Mouse (Mus musculus) liver, adult 2 months (tissue): ENCODE results near the gene Dclk2. TPM values are rescaled to one million over a fixed set of nuclear protein-coding genes. Genes with fewer than 3 reads are reported as not detected.

Experiments
- DNase-seq: peaks from one replicate; pipeline ENCODE4 v3.0.0-alpha.2; 2011; ENCODE audit warnings: low read depth, low spot score; ENCODE audit errors: extremely low read depth
- H3K27ac ChIP-seq: fragments of 200-500 bp; replicated peaks from 2 replicates; pipeline ENCODE4 v1.5.1; 2012; ENCODE audit warnings: low read depth, mild to moderate bottlenecking, control low read depth, inconsistent platforms, low read length; ENCODE audit not compliant: insufficient read depth
- H3K27me3 ChIP-seq: fragments of 200-500 bp; 2 replicates; pipeline ENCODE4 v1.6.1; 2012; ENCODE audit warnings: mild to moderate bottlenecking, moderate library complexity, low read length, inconsistent platforms; ENCODE audit not compliant: control insufficient read depth, insufficient read depth
- H3K36me3 ChIP-seq: fragments of 200-500 bp; 2 replicates; pipeline ENCODE4 v1.6.1; 2012; ENCODE audit warnings: low read length, inconsistent platforms; ENCODE audit not compliant: control insufficient read depth, insufficient read depth
- H3K4me1 ChIP-seq: fragments of 200-500 bp; 2 replicates; pipeline ENCODE4 v1.6.1; 2011; ENCODE audit warnings: low read length; ENCODE audit not compliant: control insufficient read depth, insufficient read depth
- H3K4me3 ChIP-seq: fragments of 200-500 bp; 2 replicates; pipeline ENCODE4 v1.5.1; 2011; ENCODE audit warnings: low read depth, mild to moderate bottlenecking, control low read depth, low read length, moderate library complexity; ENCODE audit not compliant: insufficient read depth
- H3K79me2 ChIP-seq: fragments of 200-500 bp; 2 replicates; pipeline ENCODE4 v1.6.1; 2012; ENCODE audit warnings: inconsistent platforms, mild to moderate bottlenecking, low read length, moderate library complexity; ENCODE audit not compliant: control insufficient read depth, insufficient read depth
- H3K9ac ChIP-seq: fragments of 200-500 bp; 2 replicates; pipeline ENCODE4 v1.6.1; 2012; ENCODE audit warnings: low read depth, mild to moderate bottlenecking, control low read depth, inconsistent platforms, low read length
- CTCF ChIP-seq: fragments of 200-500 bp; IDR thresholded peaks from 2 replicates; pipeline ENCODE4 v1.5.1; 2011; ENCODE audit warnings: low read depth, low read length, control low read depth
- POLR2A ChIP-seq: fragments of 200-500 bp; IDR thresholded peaks from 2 replicates; pipeline ENCODE4 v1.6.1; 2011; ENCODE audit warnings: low read length, control low read depth; ENCODE audit not compliant: insufficient read depth; ENCODE audit errors: extremely low read depth
- WGBS: fragments of 180-500 bp; shearing (Covaris S2); methylation state at CpG from one replicate; pipeline ENCODE4 v1.1.7; 2018; 5-methylcytosine and 5-hydroxymethylcytosine counted together
- polyA plus RNA-seq: library from polyadenylated mRNA; depleted of rRNA; stranded (reverse); fragments of >200 nt; gene quantifications from 2 replicates; pipeline ENCODE4 v1.2.3, GENCODE M21; 2012
- total RNA-seq: library from RNA; depleted of rRNA; stranded (reverse); fragments of >200 nt; gene quantifications from 2 replicates; pipeline ENCODE4 v1.2.3, GENCODE M21; 2014

Gene Dclk2
- total and polyA plus RNA-seq, 2 experiments: 0.28 to 0.87 TPM

- no peak overlapping the region for H3K9ac ChIP-seq
- 99% methylated on average over 4 of the region's 4 CpGs for WGBS
- H3K4me3 ChIP-seq: no peak overlapping the region
- H3K4me1 ChIP-seq: no peaks in the 10 kb centered on the region
- no peaks in the 10 kb centered on the region for H3K79me2 ChIP-seq
- TF ChIP-seq CTCF (no peak), POLR2A (no peak)
- no peak for DNase-seq
- no peaks in the 10 kb centered on the region for H3K36me3 ChIP-seq
- H3K27ac ChIP-seq: no peak overlapping the region
- H3K27me3 ChIP-seq: no peaks in the 10 kb centered on the region
These were observed 158.2 kb downstream of the Dclk2 start for GRCm38 (mm10) chr3:86762456-86762855.

- 97% methylated on average over 6 of the region's 6 CpGs for WGBS
- Histone ChIP-seq H3K79me2 (no peaks in the 10 kb centered on the region), H3K4me3 (no peak overlapping the region), H3K4me1 (no peaks in the 10 kb centered on the region), H3K9ac (no peak overlapping the region), H3K36me3 (no peaks in the 10 kb centered on the region), H3K27ac (no peak overlapping the region), H3K27me3 (no peaks in the 10 kb centered on the region)
- DNase-seq: no peak
- TF ChIP-seq CTCF: no peak
- TF ChIP-seq POLR2A: no peak
These were observed 158.6 kb downstream of the Dclk2 start for GRCm38 (mm10) chr3:86762036-86762415.

DNA sequence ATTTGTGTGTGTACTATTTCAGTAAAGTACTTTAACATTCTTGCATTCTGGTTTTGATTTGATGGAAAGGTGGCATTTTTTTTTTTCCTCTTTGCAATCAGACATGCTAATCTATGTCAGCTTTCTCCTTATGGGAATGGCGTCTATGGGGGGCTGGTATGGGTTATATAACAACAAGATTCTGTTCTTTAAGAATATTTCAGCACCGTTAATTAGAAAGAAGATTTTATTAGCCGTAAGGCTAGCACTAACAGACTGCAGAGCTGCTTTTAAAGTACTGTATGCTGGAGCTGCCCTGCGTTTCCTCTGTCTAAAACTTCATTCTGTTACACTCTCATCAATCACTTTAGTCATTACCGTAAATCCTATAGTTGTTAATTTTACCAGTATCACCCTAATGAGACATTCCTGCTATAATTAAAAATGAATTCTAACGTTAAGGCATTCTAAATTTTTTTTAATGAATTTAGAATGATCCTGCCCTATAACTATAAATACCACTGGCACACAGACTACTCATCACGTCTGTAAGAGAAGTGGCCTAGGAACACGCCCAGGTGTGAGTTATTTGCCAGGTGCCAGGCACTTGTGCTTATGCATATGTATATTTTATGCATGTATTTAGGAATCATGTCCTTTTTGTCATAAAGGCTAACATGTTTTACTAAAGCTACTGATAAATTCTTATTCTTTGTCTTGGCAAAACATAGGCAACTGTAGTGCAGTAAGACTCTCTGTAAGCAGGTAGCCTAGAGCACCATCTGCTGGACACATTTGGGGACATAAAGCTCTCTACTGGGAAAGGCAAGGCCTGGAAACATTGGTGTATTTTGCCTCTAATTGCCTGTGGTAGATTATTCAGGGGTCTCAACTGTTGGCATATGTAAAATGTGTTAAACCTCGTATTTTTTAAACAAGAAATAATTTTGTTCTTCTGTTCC, 159.3 kb downstream of the Dclk2 start:
- Histone ChIP-seq H3K79me2 (no peaks in the 10 kb centered on the region), H3K36me3 (no peaks in the 10 kb centered on the region; the same call in 1 of the 2 replicates), H3K4me1 (no peaks in the 10 kb centered on the region), H3K4me3 (no peak overlapping the region), H3K27me3 (no peaks in the 10 kb centered on the region), H3K27ac (no peak overlapping the region), H3K9ac (no peak overlapping the region)
- TF ChIP-seq CTCF (peak; percentile 36), POLR2A (no peak)
- peak; percentile 27 for DNase-seq
- WGBS: 82% methylated on average over 9 of the region's 9 CpGs

- no peaks in the 10 kb centered on the region; the same call in 1 of the 2 replicates for H3K36me3 ChIP-seq
- H3K27ac ChIP-seq: no peak overlapping the region
- H3K79me2 ChIP-seq: no peaks in the 10 kb centered on the region
- no peaks in the 10 kb centered on the region for H3K4me1 ChIP-seq
- no peak for TF ChIP-seq POLR2A
- no peak overlapping the region for H3K9ac ChIP-seq
- no peaks in the 10 kb centered on the region for H3K27me3 ChIP-seq
- no peak for DNase-seq
- H3K4me3 ChIP-seq: no peak overlapping the region
- WGBS: 95% methylated on average over 7 of the region's 7 CpGs
These were observed 160.2 kb downstream of the Dclk2 start for GRCm38 (mm10) chr3:86760474-86760873.

DNA sequence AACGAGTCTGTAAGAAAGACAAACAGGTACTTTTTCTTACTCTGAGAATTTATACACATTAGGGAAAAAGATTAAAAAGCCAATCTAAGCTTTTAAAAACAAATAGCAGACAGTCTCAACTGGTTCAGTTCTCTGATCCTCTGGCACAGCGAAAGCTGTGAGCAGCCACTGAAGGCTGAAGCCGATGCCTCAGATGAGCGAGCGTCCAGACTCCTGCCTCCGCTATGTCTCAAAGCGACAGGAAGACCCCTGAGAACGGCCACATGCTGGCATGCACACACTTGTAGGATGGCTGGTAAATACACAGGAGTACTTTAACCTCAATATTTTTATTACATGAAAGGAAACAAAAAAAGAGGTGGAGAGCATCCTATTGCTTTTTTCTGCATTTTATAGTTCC, 160.8 kb downstream of the Dclk2 start:
- TF ChIP-seq POLR2A (no peak), CTCF (no peak)
- no peak overlapping the region for H3K4me3 ChIP-seq
- H3K27ac ChIP-seq: no peak overlapping the region
- WGBS: 91% methylated on average over 8 of the region's 8 CpGs
- H3K4me1 ChIP-seq: no peaks in the 10 kb centered on the region
- H3K36me3 ChIP-seq: no peaks in the 10 kb centered on the region; the same call in 1 of the 2 replicates
- H3K79me2 ChIP-seq: no peaks in the 10 kb centered on the region
- no peaks in the 10 kb centered on the region for H3K27me3 ChIP-seq
- no peak for DNase-seq
- H3K9ac ChIP-seq: no peak overlapping the region

DNA sequence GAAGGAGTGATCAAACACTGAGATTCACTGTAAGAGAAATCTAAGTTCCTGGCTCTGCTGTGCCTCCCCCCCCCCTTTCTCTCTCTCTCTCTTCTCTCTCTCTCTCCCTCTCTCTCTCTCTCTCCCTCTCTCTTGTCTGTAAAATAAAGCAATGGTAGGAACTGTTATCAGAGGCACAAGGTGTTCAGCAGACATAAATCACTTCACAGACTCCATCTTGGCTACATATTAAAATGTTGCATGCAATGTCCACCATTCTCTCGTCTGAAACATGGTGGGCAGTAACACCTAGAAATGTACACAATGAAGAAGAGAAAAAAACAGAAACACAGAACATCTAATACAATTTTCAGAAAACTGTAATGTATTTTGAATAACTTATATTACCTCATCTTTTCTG, 161.3 kb downstream of the Dclk2 start:
- no peaks in the 10 kb centered on the region; the same call in 1 of the 2 replicates for H3K36me3 ChIP-seq
- WGBS: 90% methylated on average over 1 of the region's 1 CpGs
- H3K9ac ChIP-seq: no peak overlapping the region
- DNase-seq: no peak
- no peak overlapping the region for H3K27ac ChIP-seq
- H3K27me3 ChIP-seq: no peaks in the 10 kb centered on the region
- H3K4me3 ChIP-seq: no peak overlapping the region
- H3K79me2 ChIP-seq: no peaks in the 10 kb centered on the region
- TF ChIP-seq CTCF: no peak
- TF ChIP-seq POLR2A: no peak
- H3K4me1 ChIP-seq: no peaks in the 10 kb centered on the region
